Mouse (Mus musculus) urinary bladder, postnatal 36 days (tissue): ENCODE results near the gene Pou2af1.

Experiments
- DNase-seq, 2 experiments: peaks; one replicate each; pipeline ENCODE4 v3.0.0; 2022; ENCODE audit warnings: low spot score in 2 of 2, mixed read lengths in 1 of 2

Pou2af1 gene

GRCm38 (mm10) chr9:51225636-51226166 is 12.2 kb downstream of the Pou2af1 start:
- DNase-seq, result no peak

GRCm38 (mm10) chr9:51230701-51231389 is 17.3 kb downstream of the Pou2af1 start:
- no peak for DNase-seq

GRCm38 (mm10) chr9:51232163-51232562 is 18.7 kb downstream of the Pou2af1 start:
- DNase-seq, result no peak

GRCm38 (mm10) chr9:51238741-51239385 is 25.4 kb downstream of the Pou2af1 start:
- DNase-seq, result no peak

GRCm38 (mm10) chr9:51256780-51257502 is 43.4 kb downstream of the Pou2af1 start:
- DNase-seq, result peak; percentile 35

GRCm38 (mm10) chr9:51258426-51258825 is 44.9 kb downstream of the Pou2af1 start:
- DNase-seq, result no peak

- no peak for DNase-seq
Observed at GRCm38 (mm10) chr9:51268852-51269251, 55.3 kb downstream of the Pou2af1 start.

- DNase-seq, result no peak
Observed at GRCm38 (mm10) chr9:51271073-51271472, 57.6 kb downstream of the Pou2af1 start.

GRCm38 (mm10) chr9:51272102-51272501 is 58.6 kb downstream of the Pou2af1 start:
- DNase-seq, result no peak

GRCm38 (mm10) chr9:51273581-51274154 is 60.2 kb downstream of the Pou2af1 start:
- no peak for DNase-seq

- peak in 1 of 2 experiments; percentile 14 for DNase-seq
Observed at GRCm38 (mm10) chr9:51274678-51275077, 61.2 kb downstream of the Pou2af1 start.

GRCm38 (mm10) chr9:51277834-51278498 is 64.5 kb downstream of the Pou2af1 start:
- DNase-seq, result no peak

GRCm38 (mm10) chr9:51278500-51279381 is 65.2 kb downstream of the Pou2af1 start, which contains the start of gene Colca2:
TSS of gene Colca2 (minus strand) at chr9:51278569.
- peak; percentile 80 to 84 for DNase-seq

- DNase-seq, result peak in 1 of 2 experiments; percentile 24
Observed at GRCm38 (mm10) chr9:51286079-51286478, 72.6 kb downstream of the Pou2af1 start.
